Mouse (Mus musculus): ENCODE data around the gene Gm36176. TPM values are rescaled to one million over a fixed set of nuclear protein-coding genes. Genes with fewer than 3 reads are reported as not detected.
A peak's percentile ranks its signal among the peaks of the same experiment; 100 is the strongest.
"Not testable (repeated sequence)": the region's sequence is repeated elsewhere in the genome, so short reads cannot be mapped to it uniquely, and the experiment has no call there.

Gene Gm36176
- total RNA-seq (2022), result not detected

DNA sequence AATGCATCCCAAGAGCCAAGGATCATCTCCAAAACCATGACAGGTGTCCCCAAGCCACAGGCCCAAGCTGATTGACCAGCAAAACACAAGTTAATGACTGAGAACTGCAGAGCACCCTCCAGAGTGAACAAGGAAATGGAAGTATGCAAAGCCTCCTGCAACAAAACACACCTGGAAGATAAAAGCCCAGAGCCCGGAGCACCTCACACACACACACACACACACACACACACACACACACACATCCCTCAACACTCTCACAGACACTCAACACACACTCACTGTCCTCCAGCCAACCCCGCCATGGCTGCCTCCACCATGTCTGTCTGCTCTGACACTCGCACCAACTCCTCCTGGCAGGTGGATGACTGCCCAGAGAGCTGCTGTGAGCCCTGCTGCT is at the start of gene Gm36176:
Gm36176 (plus strand) TSS at position 301 of the 400 bp plus-strand sequence.
- no peak for DNase-seq

DNA sequence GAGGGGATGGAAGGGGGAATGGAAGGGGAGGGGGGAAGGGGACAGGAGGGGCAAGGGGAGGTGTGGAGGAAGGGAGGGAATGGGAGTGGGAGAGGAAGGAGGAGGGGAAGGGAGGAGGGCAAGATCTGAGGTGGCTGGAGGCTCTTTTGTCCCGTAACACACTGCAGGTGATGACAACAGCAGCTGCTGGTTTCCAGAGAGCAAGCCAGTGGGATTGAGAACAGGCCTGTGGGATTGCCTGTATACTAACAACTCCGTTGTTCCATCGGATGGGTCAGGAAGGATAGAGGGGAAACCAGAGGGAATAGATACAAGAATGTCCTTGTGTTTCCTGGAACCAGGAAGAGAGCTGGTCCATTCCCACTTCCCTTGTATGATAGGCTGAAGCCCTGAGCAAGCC is 48.9 kb upstream of the Gm36176 start:
- DNase-seq, result no peak

DNA sequence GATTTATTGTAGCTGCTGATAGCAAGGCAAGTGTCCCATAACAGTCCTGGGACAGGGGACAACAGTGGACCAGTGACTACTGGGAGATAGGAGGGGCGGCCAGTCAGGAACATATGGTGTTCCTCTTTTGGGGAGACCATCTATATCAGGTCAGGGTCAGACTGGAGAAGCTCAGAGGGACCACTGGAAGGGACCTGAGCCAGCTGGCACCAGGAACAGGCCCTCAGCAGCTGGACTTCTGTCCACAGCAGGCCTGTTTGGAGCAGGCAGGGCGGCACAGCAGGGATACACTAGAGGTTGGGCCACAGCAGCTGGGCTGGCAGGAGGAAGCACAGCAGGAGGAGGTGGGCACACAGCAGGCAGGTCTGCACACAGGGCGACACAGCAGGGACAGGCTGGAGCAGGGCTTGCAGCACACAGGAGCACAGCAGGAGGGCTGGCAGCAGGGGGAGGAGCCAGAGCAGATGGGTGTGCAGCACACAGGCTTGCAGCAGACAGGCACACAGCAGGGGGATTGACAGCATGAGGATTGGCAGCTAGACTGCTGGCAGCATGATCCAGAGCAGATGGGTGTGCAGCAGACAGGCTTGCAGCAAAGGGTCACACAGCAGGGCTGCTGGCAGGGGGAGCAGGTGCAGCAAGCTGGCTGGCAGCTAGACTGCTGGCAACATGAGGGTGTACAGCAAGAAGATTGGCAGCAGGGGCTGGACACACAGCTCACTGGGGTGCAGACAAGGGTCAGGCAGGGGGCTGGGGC is 48.3 kb upstream of the Gm36176 start:
- DNase-seq, result not testable (repeated sequence)

DNA sequence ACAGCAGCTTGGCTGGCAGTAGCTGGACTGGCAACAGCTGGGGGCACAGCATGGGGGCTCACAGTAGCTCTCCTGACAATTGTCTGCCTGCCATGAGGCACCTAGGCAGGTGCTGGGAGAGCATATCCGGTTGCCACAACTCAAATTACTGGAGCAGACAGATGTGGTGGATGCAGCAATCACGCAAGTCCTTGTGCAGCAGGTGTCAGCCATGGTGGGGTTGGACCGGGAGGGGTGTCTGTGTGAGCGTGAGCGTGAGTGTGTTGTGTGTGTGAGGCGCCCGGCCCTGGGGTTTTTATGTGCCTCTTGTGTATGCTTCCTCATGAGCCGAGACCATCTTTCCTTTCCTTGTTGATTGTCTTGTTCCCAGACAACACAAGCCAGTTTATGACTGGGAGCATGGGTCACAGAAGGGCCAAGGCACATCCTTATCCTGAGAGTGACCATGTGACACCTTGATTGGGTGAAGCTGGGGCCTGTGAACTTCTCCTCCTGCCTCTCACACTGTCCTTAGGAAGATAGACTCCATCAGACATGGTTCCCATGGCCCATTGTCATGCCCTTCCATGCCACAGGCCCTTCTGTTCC is 47.6 kb upstream of the Gm36176 start, which contains the start of gene Gm19668:
Gm19668 (minus strand) TSS at position 213 of the 588 bp plus-strand sequence.
- DNase-seq, result no peak

DNA sequence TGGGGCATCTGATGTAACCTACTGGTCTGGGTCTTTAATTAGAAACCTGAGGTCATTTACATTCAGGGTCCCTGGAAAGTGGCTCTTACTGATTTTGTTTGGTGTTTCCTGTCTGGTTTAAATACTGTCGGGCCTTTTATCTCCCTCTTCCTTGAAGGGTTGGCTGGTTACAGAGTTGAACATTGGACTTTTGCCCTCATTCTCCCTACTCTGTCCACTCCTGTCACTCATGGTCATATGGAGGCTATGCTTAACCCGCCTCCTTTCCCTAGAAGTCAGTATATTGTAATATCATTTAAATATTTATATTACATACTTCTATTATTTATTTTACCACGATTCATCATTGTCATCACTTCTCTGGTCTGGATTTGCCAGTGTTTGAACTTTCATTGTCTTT is 42.5 kb upstream of the Gm36176 start:
- DNase-seq, result no peak

DNA sequence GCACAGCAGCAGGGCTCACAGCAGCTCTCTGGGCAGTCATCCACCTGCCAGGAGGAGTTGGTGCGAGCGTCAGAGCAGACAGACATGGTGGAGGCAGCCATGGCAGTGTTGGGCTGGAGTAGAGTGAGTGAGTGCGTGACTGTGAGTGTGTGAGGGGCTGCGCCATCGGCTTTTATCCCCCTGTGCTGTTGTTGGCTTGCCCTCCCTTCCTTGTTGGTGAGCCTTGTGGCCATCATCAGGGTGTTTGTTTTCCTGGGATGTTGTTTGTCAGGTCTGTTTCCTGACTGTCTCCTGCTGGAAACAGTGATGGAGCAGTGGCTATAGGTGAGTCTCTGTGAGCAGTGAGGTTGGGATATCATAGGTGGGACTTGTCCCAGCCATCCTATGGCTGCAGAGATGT is 34.9 kb upstream of the Gm36176 start, which contains the start of gene Gm9507:
Gm9507 (minus strand) TSS at position 101 of the 400 bp plus-strand sequence.
- DNase-seq, result no peak

DNA sequence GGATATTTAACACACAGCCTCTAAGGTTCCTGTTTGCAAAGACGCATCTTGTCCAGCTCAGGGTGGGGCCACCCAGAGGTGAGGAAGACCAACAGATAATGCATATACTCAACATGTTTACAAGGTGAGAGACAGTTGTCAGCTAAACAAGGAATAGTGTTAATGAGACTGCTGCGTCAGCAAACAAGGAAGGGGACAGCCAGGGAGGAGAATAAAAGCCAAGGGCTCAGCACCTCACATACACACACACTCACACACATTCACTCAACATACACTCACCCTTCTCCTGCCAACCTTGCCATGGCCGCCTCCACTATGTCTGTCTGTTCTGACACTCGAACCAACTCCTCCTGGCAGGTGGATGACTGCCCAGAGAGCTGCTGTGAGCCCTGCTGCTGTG is 32.2 kb upstream of the Gm36176 start, which contains the start of gene Gm2696:
Gm2696 (plus strand) TSS at position 301 of the 400 bp plus-strand sequence.
- no peak for DNase-seq

DNA sequence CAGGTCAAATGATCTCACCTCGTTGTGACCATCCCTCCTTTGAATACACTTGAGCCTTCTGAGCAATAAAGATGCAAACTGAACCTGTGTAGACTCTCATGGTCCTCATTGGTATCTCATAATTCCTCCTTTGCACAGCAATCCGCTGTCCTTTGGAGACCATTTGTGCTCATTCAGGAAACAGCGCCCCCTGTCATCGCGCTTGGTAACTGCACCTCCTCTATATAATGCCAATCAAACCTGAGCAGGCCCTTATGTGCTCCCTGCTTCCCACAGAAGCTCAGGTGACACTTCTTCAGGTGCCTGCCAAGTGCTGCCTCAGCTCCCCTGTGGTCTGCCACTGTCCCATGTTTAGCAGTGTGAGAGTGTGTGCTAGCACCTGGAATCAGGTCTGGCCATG is 31.1 kb upstream of the Gm36176 start:
- DNase-seq, result no peak

DNA sequence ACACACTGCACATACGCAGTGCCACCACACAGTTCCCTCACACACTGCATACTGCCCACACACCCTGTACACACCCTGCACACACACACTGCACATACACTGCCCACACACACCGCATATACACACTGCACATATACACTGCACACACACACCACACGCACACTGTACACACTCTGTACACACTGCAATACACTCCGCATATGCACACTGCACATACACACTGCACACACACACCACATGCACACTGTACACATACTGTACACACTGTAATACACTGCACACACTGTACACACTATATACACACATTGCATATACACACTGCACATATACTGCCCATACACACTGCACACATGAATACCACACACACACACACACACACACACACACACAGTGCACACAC is 28.1 kb upstream of the Gm36176 start:
- DNase-seq, result no peak

DNA sequence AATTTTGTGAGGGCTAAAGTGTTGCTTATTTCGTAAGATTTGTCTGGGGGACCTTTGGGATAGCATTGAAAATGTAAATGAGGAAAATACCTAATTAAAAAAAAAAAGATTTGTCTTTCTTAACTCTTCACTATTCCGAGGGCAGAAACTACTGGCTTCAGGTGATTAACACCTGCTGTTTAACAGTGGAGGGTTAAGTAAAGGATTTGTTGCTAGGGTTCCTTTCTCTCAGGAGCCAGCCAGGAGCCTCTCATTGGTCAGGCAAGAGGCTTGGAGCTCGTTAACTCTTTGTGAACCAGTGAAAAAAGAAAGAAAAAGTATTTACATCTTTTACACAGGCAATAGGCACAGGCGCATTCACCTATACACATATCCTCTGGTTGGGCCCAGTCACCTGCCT is 27.4 kb upstream of the Gm36176 start:
- no peak for DNase-seq

DNA sequence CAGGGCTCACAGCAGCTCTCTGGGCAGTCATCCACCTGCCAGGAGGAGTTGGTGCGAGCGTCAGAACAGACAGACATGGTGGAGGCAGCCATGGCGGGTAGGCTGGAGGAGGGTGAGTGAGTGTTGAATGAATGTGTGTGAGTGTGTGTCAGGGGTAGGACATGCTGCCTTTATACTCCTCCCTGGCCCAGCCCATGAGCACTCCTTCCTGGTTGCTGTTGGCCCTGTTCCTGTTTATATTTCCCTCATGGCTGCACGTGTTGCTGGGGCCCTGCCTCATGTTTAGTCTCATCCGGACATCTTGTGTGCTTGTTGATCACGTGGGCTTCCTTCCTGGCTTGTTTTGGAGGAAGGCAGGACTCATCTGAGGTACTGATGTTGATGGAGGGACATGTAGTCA is 19.7 kb upstream of the Gm36176 start, which contains the start of gene Krtap10-4:
Krtap10-4 (minus strand) TSS at position 145 of the 400 bp plus-strand sequence.
- DNase-seq, result no peak

DNA sequence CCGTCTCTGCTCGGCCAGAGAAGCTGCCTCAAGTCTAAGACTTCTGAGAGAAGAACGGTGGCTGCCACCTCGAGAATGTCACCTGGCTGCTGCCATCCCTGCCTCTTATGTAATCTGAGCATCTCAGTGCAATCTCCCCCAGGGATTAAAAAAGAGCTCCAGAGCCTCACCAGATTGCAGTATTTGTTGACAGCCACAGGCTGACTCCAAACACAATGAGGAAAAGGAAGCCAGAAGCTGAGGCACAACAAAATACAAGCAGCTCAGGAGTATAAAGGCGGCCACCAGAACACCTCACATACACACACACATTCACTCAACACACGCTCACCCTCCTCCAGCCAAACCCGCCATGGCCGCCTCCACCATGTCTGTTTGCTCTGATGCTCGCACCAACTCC is 11.0 kb upstream of the Gm36176 start, which contains the start of gene Krtap10-10:
Krtap10-10 (plus strand) TSS at position 301 of the 400 bp plus-strand sequence.
- DNase-seq, result no peak

DNA sequence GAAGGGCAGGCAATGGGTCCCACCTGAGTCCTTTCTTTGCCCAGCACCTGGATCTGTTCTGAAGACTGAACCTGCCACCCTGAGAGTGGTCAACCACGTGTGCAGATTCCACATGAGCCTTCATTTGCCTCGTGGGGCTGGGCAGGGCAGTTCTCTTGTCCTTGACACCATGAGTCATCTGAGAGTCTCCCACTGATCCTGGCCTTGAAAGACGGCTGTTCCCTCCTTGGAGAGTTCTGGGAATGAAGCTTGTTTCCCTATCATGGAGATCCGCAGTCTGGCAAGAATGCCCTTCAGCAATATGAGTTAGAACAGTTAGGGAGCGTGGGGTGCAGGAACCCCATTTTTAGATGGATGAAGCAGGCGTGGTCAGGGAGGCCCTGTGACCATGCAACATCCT is 7.6 kb upstream of the Gm36176 start:
- peak; percentile 30 for DNase-seq

DNA sequence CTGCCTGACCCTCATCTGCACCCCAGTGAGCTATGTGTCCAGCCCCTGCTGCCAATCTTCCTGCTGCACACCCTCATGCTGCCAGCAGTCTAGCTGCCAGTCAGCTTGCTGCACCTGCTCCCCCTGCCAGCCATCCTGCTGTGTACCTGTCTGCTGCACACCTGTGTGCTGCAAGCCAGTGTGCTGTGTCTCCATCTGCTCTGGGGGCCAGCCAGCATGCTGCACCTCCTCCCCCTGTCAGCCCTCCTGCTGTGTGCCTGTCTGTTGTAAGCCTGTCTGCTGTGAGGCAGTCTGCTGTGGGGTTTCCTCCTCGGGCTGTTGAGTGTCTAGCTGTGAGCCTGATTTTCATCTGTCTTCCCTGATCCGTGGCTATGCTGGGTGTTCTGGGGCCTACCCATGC is 358 bp downstream of the Gm36176 start:
- DNase-seq, result no peak

DNA sequence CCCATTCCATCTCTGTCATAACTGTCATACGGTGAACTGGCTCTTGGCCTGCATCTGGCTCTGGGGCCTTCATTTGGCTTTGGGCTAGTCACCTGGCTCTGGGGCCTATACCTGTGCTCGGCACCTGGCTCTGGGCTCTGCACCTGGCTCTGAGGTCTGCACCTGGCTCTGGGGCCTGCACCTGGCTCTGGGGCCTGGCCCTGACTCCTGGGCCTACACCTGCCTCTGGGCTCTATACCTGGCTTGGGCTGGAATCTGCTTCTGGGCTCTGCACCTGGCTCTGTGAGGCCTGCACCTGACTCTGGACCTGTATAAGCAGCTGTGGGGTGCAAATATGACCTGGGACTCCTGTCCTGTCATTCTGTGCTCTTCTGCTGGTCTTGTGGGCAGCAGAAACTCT is 935 bp downstream of the Gm36176 start:
- no peak for DNase-seq

DNA sequence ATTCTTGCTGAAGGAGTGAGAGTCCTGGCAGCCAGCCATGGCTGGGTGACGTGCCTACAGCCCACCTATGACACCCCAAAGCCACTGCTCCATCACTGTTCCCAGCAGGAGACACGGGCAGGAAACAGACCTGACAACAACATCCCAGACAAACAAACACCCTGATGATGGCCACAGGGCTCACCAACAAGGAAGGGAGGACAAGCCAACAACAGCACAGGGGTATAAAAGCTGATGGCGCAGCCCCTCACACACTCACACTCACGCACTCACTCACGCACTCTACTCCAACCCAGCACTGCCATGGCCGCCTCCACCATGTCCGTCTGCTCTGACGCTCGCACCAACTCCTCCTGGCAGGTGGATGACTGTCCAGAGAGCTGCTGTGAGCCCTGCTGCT is 6.0 kb downstream of the Gm36176 start, which contains the start of gene Gm10318:
Gm10318 (plus strand) TSS at position 301 of the 400 bp plus-strand sequence.
- no peak for DNase-seq

DNA sequence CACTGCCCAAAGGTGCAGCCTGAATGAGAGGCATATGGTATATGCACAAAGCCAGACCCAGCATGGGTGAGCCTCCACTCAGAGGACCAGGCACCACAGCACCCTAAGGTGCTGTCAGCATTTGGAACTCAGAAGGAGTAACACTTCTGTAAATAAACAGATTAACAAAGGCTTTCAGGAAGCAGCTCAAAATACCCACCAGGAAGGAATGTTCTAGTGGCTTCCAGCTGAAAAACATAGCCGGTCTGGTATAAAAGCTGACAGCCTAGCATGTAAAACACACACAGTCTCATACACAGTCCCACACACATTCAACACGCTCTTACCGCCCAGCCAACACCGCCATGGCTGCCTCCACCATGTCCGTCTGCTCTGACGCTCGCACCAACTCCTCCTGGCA is 15.1 kb downstream of the Gm36176 start, which contains the start of gene Gm3285:
Gm3285 (plus strand) TSS at position 301 of the 400 bp plus-strand sequence.
- no peak for DNase-seq

DNA sequence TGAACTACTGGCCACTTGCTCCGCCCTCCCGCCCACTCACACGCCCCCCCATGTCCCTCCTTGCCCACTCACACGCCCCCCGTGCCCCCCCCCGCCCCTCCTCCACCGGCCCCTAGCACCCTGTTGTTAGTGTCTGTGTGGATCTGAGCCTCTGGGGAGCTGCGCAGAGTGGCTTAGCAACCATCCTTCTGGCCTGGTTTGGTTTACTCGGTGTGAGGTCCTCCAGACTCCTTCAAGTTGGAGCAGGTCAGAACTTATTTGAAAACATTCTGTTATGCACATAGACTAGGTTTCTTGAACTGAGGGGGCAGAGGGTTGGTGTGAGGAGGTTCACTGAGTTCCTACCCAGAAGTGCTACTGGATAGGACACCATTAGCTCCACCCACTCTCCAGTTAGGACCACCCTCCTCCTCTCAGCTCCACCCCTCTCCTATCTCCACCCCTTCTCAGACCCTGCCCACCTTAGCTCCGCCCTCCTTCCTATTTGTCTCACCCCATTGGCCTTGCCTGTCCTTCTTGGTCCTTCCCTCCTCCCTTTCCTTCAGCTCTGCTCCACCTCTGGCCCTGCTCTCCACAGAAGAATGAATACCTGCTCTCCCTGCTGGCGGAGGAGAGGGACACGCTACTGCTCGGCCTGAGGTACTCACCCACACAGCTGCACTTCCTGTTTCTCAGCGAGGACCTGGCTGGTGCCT is 17.6 kb downstream of the Gm36176 start:
- peak; percentile 29 for DNase-seq

DNA sequence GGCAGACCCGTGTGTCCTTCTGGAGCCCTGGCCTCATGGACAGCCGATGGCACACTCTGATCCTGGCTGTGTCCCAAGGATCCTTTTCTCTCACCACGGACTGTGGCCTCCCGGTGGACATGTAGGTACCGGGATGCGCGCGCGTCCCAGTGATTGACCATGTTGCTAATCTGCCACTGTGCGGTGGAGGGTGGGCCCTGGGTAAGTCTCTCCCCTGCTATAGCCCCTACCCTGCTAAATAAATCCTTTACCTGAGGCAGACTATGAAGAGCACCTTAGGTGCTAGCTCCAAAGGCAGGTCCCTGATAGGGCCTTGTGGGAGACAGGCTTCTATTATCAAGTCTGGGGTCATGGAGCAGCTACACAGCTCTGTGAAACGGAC is 18.1 kb downstream of the Gm36176 start:
- no peak for DNase-seq

DNA sequence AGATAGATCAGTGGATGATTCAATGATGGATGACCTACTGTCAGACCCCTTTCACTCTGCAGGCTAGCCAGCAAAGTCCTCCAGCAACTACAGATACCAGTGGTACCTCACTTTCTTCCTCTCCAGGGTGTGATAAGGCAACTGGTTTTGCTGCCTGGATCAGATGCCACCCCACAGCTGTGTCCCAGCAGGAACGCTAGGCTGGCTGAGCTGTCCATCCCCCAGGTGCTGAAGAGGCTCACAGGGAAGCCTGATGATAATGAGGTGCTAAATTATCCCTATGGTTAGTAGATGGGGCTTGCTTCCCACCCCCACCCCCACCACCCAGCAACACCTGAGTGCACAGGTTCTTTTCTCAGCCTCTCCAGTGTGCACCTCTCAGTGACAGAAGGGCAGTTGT is 20.9 kb downstream of the Gm36176 start:
- DNase-seq, result no peak

DNA sequence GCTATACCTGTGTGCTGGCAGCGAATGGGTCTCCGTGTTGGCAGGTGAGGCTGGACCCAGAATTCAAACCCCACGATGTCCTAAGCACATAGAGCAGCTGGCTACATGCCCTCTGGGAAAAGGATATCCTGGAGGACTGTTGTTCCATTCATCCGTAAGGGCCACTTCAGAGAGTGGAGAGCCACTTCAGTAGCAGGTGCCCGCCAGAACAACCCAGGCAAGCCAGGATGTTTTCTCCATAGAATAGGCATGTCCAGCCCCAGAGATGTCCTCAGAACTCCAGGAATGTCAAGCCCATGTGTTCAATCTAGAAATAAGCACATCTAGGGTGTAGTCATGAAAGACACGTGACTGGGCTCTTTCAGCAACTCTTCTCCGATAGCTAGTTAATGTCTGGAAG is 23.0 kb downstream of the Gm36176 start:
- DNase-seq, result no peak

DNA sequence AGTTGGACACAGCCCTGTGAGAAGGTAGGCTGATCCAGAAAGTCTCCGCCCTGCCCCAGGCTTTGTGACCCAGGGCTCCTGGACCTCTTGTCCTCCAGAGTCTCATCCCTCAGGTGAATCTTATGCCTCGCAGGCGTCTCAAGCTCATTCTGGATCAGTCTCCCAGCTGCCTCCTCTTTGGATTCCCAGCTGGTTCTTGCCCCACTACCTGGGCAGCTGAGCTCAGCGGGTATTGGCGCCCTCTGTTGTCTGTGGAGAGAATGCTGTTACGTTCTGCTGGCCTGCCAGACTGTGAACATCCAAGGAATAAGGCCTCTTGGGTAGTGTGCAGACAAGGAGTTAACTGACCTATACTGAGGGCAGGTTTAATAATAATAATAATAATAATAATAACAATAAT is 32.4 kb downstream of the Gm36176 start:
- no peak for DNase-seq

DNA sequence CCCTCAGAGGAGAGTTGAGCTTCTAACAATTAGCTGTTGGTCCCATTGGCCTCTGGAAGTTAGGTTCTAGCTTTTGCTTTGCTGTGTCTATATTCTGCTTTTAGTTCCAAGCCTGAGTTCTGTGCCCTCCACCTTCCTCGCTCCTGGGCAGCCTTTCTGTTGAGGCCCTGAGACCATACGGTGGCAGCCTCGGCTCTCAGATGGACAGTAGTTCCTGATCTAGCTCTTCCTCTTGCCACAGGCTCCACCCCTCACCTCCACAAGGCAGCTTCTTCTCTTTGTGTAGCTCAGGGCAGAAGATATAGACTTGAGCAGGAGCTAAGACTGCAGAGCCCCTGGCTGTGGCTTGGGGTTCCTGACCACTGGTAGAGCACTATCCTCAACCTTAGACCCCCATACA is 33.7 kb downstream of the Gm36176 start:
- no peak for DNase-seq
